Mouse (Mus musculus) neural tube, embryonic 14.5 days (tissue): ENCODE measurements around the gene Abcc8. TPM values are rescaled to one million over a fixed set of nuclear protein-coding genes. Genes with fewer than 3 reads are reported as not detected.

Experiments used
- ATAC-seq: fragments of 200-750 bp; cut with Nextera tagmentation; 2 replicates; pipeline ENCODE4 v1.8.0; 2017; ENCODE audit warnings: low read depth, mild to moderate bottlenecking, moderate TSS enrichment, moderate library complexity
- H3K27ac ChIP-seq: fragments of 300-500 bp; sonication (generic); 2 replicates; pipeline ENCODE4 v1.5.1; 2014; ENCODE audit warnings: low read depth, mild to moderate bottlenecking, control low read depth, low read length, moderate library complexity, mixed read lengths
- H3K27me3 ChIP-seq: fragments of 300-500 bp; sonication (generic); 2 replicates; pipeline ENCODE4 v1.6.1; 2014; ENCODE audit warnings: low read length; ENCODE audit not compliant: control insufficient read depth, insufficient read depth
- H3K36me3 ChIP-seq: fragments of 300-500 bp; sonication (generic); 2 replicates; pipeline ENCODE4 v1.6.1; 2014; ENCODE audit warnings: low read length, mixed read lengths; ENCODE audit not compliant: control insufficient read depth, insufficient read depth
- H3K4me1 ChIP-seq: fragments of 300-500 bp; sonication (generic); 2 replicates; pipeline ENCODE4 v1.6.1; 2014; ENCODE audit warnings: low read length; ENCODE audit not compliant: control insufficient read depth, insufficient read depth
- H3K4me2 ChIP-seq: fragments of 300-500 bp; sonication (generic); 2 replicates; pipeline ENCODE4 v1.6.1; 2014; ENCODE audit warnings: mild to moderate bottlenecking, low read depth, low read length, control low read depth
- H3K4me3 ChIP-seq: fragments of 300-500 bp; sonication (generic); 2 replicates; pipeline ENCODE4 v1.5.1; 2014; ENCODE audit warnings: low read depth, low read length, control low read depth, mixed read lengths
- H3K9ac ChIP-seq: fragments of 300-500 bp; sonication (generic); replicated peaks from 2 replicates; pipeline ENCODE4 v1.6.1; 2014; ENCODE audit warnings: low read depth, mild to moderate bottlenecking, control low read depth, low read length, mixed read lengths
- H3K9me3 ChIP-seq: fragments of 300-500 bp; sonication (generic); 2 replicates; pipeline ENCODE4 v1.6.1; 2016; ENCODE audit warnings: low read length; ENCODE audit not compliant: control insufficient read depth
- WGBS: fragments of 180-500 bp; shearing (Covaris S2); extraction: QIAGEN DNeasy Blood & Tissue Kit; methylation state at CpG from one replicate; pipeline ENCODE4 v1.1.7; 2014; 5-methylcytosine and 5-hydroxymethylcytosine counted together
- polyA plus RNA-seq: library from polyadenylated mRNA; unstranded; fragments of >200 nt; fragmentation: Nextera tagmentation; extraction: Ambion mirVana; gene quantifications from 2 replicates; pipeline ENCODE4 v1.2.1, GENCODE M21; 2014

The Abcc8 gene
- polyA plus RNA-seq, 1 experiment from 2014 or later = 15.7 TPM

- ATAC-seq = no peak
- Histone ChIP-seq H3K4me2 (no peak overlapping the region), H3K9ac (no peak overlapping the region), H3K9me3 (no peaks in the 10 kb centered on the region), H3K4me3 (no peak overlapping the region), H3K4me1 (no peaks in the 10 kb centered on the region), H3K27ac (no peak overlapping the region), H3K27me3 (no peaks in the 10 kb centered on the region), H3K36me3 (no peaks in the 10 kb centered on the region)
- 58% methylated on average over 4 of the region's 4 CpGs for WGBS
These were observed 82.5 kb downstream of the Abcc8 start for GRCm38 (mm10) chr7:46097319-46097783.

GRCm38 (mm10) chr7:46096136-46096535, 83.7 kb downstream of the Abcc8 start:
- Histone ChIP-seq H3K27ac (no peak overlapping the region), H3K9ac (no peak overlapping the region), H3K27me3 (no peaks in the 10 kb centered on the region), H3K9me3 (no peaks in the 10 kb centered on the region), H3K4me2 (no peak overlapping the region), H3K36me3 (no peaks in the 10 kb centered on the region), H3K4me1 (no peaks in the 10 kb centered on the region), H3K4me3 (no peak overlapping the region)
- WGBS = 4% methylated on average over 4 of the region's 4 CpGs
- ATAC-seq = peak; percentile 21; the same call in 1 of the 2 replicates

- no peaks in the 10 kb centered on the region for H3K36me3 ChIP-seq
- H3K27ac ChIP-seq = no peak overlapping the region
- no peak overlapping the region for H3K4me2 ChIP-seq
- H3K4me1 ChIP-seq = no peaks in the 10 kb centered on the region
- H3K9ac ChIP-seq = no peak overlapping the region
- H3K9me3 ChIP-seq = peaks cover 4% of the 10 kb centered on the region; the same call in 1 of the 2 replicates
- no peak overlapping the region for H3K4me3 ChIP-seq
- 42% methylated on average over 8 of the region's 8 CpGs for WGBS
- H3K27me3 ChIP-seq = no peaks in the 10 kb centered on the region
- ATAC-seq = no peak
These were observed 87.0 kb downstream of the Abcc8 start for GRCm38 (mm10) chr7:46092803-46093202.

DNA sequence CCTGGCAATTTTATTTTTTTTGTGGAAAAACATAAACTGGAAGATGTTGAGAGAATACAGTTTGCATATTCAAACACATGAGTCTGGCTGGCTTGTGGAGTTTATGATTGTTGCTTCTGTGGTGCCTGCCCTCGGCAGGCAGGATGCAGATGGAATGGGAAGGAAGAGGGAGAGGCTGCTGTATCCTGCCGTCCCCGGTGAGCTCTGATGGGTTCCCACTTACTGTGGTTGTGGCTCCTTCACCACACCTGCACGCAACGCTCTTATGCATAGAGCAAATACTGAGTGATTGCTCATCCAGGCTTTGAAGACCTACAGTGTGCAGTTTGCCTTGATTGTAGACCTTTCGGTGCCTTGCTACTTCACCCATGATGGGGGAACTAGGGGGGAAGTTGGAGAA, 91.6 kb downstream of the Abcc8 start:
- peaks cover 4% of the 10 kb centered on the region; the same call in 1 of the 2 replicates for H3K9me3 ChIP-seq
- H3K27me3 ChIP-seq = no peaks in the 10 kb centered on the region
- H3K4me1 ChIP-seq = no peaks in the 10 kb centered on the region
- H3K9ac ChIP-seq = no peak overlapping the region
- peaks cover 7% of the 10 kb centered on the region; the same call in 1 of the 2 replicates for H3K36me3 ChIP-seq
- 94% methylated on average over 6 of the region's 6 CpGs for WGBS
- no peak overlapping the region for H3K4me2 ChIP-seq
- H3K4me3 ChIP-seq = no peak overlapping the region
- ATAC-seq = no peak
- no peak overlapping the region for H3K27ac ChIP-seq

- H3K27ac ChIP-seq = no peak overlapping the region
- no peak overlapping the region for H3K4me3 ChIP-seq
- no peaks in the 10 kb centered on the region for H3K4me1 ChIP-seq
- peaks cover 24% of the 10 kb centered on the region for H3K36me3 ChIP-seq
- H3K9me3 ChIP-seq = peaks cover 4% of the 10 kb centered on the region; the same call in 1 of the 2 replicates
- ATAC-seq = no peak
- WGBS = 84% methylated on average over 6 of the region's 6 CpGs
- H3K27me3 ChIP-seq = no peaks in the 10 kb centered on the region
- no peak overlapping the region for H3K4me2 ChIP-seq
- H3K9ac ChIP-seq = no peak overlapping the region
These were observed 93.5 kb downstream of the Abcc8 start for GRCm38 (mm10) chr7:46086378-46086777.

- H3K27ac ChIP-seq = no peak overlapping the region
- peaks cover 29% of the 10 kb centered on the region for H3K36me3 ChIP-seq
- no peaks in the 10 kb centered on the region for H3K4me1 ChIP-seq
- H3K4me2 ChIP-seq = no peak overlapping the region
- WGBS = 78% methylated on average over 16 of the region's 16 CpGs
- ATAC-seq = no peak
- H3K9me3 ChIP-seq = peaks cover 4% of the 10 kb centered on the region; the same call in 1 of the 2 replicates
- no peak overlapping the region for H3K4me3 ChIP-seq
- H3K27me3 ChIP-seq = no peaks in the 10 kb centered on the region
- no peak overlapping the region for H3K9ac ChIP-seq
These were observed 94.9 kb downstream of the Abcc8 start for GRCm38 (mm10) chr7:46084839-46085513.

DNA sequence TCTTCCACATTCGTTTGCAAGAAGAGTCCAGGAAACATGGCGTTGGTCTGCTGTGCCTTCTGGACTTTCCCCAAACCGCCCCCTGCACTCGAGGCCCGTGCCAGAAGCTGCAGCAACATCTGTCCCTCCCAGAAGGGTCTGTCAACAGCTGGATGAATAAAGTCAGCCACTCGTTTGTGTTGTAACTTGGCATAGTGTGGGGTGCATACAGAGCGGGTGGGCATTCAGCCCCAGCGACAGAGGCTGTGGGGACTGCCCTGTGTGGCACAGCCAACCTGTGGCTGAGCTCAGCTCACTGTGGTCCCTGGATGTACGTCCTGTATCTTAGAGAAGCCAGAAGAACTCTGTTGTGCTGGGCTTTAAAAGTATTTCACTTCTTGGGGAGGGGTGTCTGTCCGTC, 95.8 kb downstream of the Abcc8 start:
- peaks cover 1% of the 10 kb centered on the region; the same call in 1 of the 2 replicates for H3K9me3 ChIP-seq
- H3K9ac ChIP-seq = no peak overlapping the region
- no peak overlapping the region for H3K4me2 ChIP-seq
- WGBS = 91% methylated on average over 10 of the region's 10 CpGs
- H3K27me3 ChIP-seq = no peaks in the 10 kb centered on the region
- H3K4me1 ChIP-seq = no peaks in the 10 kb centered on the region
- no peak overlapping the region for H3K27ac ChIP-seq
- no peak for ATAC-seq
- H3K4me3 ChIP-seq = no peak overlapping the region
- H3K36me3 ChIP-seq = peaks cover 29% of the 10 kb centered on the region

DNA sequence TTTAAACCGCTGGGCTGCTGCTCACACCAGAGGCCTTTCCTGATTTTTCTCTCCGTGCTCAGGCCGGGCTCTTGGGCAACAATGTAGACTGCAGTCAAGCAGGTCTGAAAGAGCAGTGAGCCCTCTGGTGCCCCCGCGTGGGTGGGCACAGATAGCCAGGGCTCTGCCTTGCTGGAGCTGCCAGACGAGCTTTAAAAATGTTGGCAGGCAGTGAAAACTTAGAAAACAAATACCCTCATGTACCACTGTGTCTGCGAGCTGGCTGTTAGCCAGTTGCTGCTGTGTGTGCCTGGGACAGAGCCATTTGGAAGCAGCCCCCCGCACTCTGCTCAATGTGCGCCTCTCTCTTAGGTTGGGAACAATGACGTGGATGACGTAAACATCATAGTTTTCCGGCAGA, 102.2 kb downstream of the Abcc8 start:
- Histone ChIP-seq H3K4me2 (no peak overlapping the region), H3K9ac (no peak overlapping the region), H3K4me1 (no peaks in the 10 kb centered on the region), H3K36me3 (peaks cover 49% of the 10 kb centered on the region), H3K27ac (no peak overlapping the region), H3K9me3 (no peaks in the 10 kb centered on the region), H3K27me3 (no peaks in the 10 kb centered on the region), H3K4me3 (no peak overlapping the region)
- ATAC-seq = peak; percentile 56; the same call in 1 of the 2 replicates
- 76% methylated on average over 12 of the region's 12 CpGs for WGBS

GRCm38 (mm10) chr7:46076844-46077243, 103.0 kb downstream of the Abcc8 start:
- Histone ChIP-seq H3K4me3 (no peak overlapping the region), H3K27ac (no peak overlapping the region), H3K4me2 (no peak overlapping the region), H3K9ac (no peak overlapping the region), H3K4me1 (no peaks in the 10 kb centered on the region), H3K9me3 (no peaks in the 10 kb centered on the region), H3K27me3 (no peaks in the 10 kb centered on the region), H3K36me3 (peaks cover 49% of the 10 kb centered on the region)
- 95% methylated on average over 7 of the region's 7 CpGs for WGBS
- no peak for ATAC-seq
